Mouse (Mus musculus) limb, embryonic 11.5 days (tissue): ENCODE data around the gene Txlna. TPM values are rescaled to one million over a fixed set of nuclear protein-coding genes. Genes with fewer than 3 reads are reported as not detected.

Experiments used
- ATAC-seq: fragments of 200-750 bp; cut with Nextera tagmentation; 2 replicates; pipeline ENCODE4 v1.8.0; 2017; ENCODE audit warnings: low read depth; ENCODE audit not compliant: insufficient number of reproducible peaks, low FRiP score, low TSS enrichment
- DNase-seq: peaks from one replicate; pipeline ENCODE4 v3.0.0-alpha.2; 2015; ENCODE audit warnings: low spot score
- H3K27ac ChIP-seq: fragments of 300-500 bp; sonication (generic); replicated peaks from 2 replicates; pipeline ENCODE4 v1.5.1; 2014; ENCODE audit warnings: low read depth, mild to moderate bottlenecking, low read length
- H3K27me3 ChIP-seq: fragments of 300-500 bp; sonication (generic); 2 replicates; pipeline ENCODE4 v1.6.1; 2014; ENCODE audit warnings: mild to moderate bottlenecking, low read length, mixed read lengths; ENCODE audit not compliant: control insufficient read depth, insufficient read depth
- H3K36me3 ChIP-seq: fragments of 300-500 bp; sonication (generic); 2 replicates; pipeline ENCODE4 v1.6.1; 2014; ENCODE audit warnings: mild to moderate bottlenecking, low read length, moderate library complexity, mixed read lengths; ENCODE audit not compliant: control insufficient read depth, insufficient read depth
- H3K4me1 ChIP-seq: fragments of 300-500 bp; sonication (generic); 2 replicates; pipeline ENCODE4 v1.6.1; 2014; ENCODE audit warnings: low read length, mixed read lengths; ENCODE audit not compliant: control insufficient read depth, insufficient read depth
- H3K4me2 ChIP-seq: fragments of 300-500 bp; sonication (generic); 2 replicates; pipeline ENCODE4 v1.6.1; 2014; ENCODE audit warnings: low read depth, mild to moderate bottlenecking, moderate library complexity; ENCODE audit not compliant: severe bottlenecking
- H3K4me3 ChIP-seq: fragments of 300-500 bp; sonication (generic); 2 replicates; pipeline ENCODE4 v1.5.1; 2014; ENCODE audit warnings: low read depth, low read length
- H3K9ac ChIP-seq: fragments of 300-500 bp; sonication (generic); 2 replicates; pipeline ENCODE4 v1.6.1; 2014; ENCODE audit warnings: mild to moderate bottlenecking, low read length
- H3K9me3 ChIP-seq: fragments of 300-500 bp; sonication (generic); 2 replicates; pipeline ENCODE4 v1.6.1; 2016; ENCODE audit warnings: low read length; ENCODE audit not compliant: control insufficient read depth
- WGBS: fragments of 180-500 bp; shearing (Covaris S2); extraction: QIAGEN DNeasy Blood & Tissue Kit; methylation state at CpG from one replicate; pipeline ENCODE4 v1.1.7; 2014; 5-methylcytosine and 5-hydroxymethylcytosine counted together
- microRNA-seq: library from miRNA; unstranded; fragments of <30 nt; microRNA quantifications from one replicate; pipeline ENCODE4, GENCODE M21; 2016
- polyA plus RNA-seq: library from polyadenylated mRNA; unstranded; fragments of >200 nt; fragmentation: Nextera tagmentation; extraction: Ambion mirVana; gene quantifications from 2 replicates; pipeline ENCODE4 v1.2.1, GENCODE M21; 2014

The Txlna gene
- polyA plus RNA-seq, 1 experiment from 2014 or later, result 111 TPM

- H3K9ac ChIP-seq, result no peak within 1 kb of the TSS; the same call in 1 of the 2 replicates
- no peak within 1 kb of the TSS for H3K4me2 ChIP-seq
- H3K4me3 ChIP-seq, result no peak within 1 kb of the TSS
- peaks cover 11% of the 10 kb centered on the region; the same call in 1 of the 2 replicates for H3K4me1 ChIP-seq
- no peaks in the 10 kb centered on the region for H3K9me3 ChIP-seq
- ATAC-seq (no peak), DNase-seq (no peak)
- 90% methylated on average over 5 of the region's 5 CpGs for WGBS
- no peaks in the 10 kb centered on the region for H3K36me3 ChIP-seq
- no peak within 1 kb of the TSS for H3K27ac ChIP-seq
- H3K27me3 ChIP-seq, result no peaks in the 10 kb centered on the region
Measured at GRCm38 (mm10) chr4:129578466-129578865, 62.4 kb downstream of the Txlna start, which contains the start of gene Fam167b. Fam167b (minus strand) TSS chr4:129578549.

- no peak for DNase-seq
- Histone ChIP-seq H3K9ac (no peak overlapping the region), H3K9me3 (no peaks in the 10 kb centered on the region), H3K27ac (no peak overlapping the region), H3K4me1 (peaks cover 11% of the 10 kb centered on the region; the same call in 1 of the 2 replicates), H3K4me3 (no peak overlapping the region), H3K4me2 (no peak overlapping the region), H3K27me3 (no peaks in the 10 kb centered on the region), H3K36me3 (no peaks in the 10 kb centered on the region)
- ATAC-seq, result no peak
- WGBS, result 86% methylated on average over 7 of the region's 7 CpGs
Measured at GRCm38 (mm10) chr4:129577688-129578087, 63.2 kb downstream of the Txlna start.

- no peak overlapping the region for H3K27ac ChIP-seq
- no peak for ATAC-seq
- H3K9me3 ChIP-seq, result no peaks in the 10 kb centered on the region
- no peaks in the 10 kb centered on the region for H3K36me3 ChIP-seq
- peak; percentile 76 for DNase-seq
- H3K9ac ChIP-seq, result peak overlapping the region; percentile 30
- no peak overlapping the region for H3K4me3 ChIP-seq
- H3K27me3 ChIP-seq, result no peaks in the 10 kb centered on the region
- H3K4me1 ChIP-seq, result peaks cover 11% of the 10 kb centered on the region; the same call in 1 of the 2 replicates
- no peak overlapping the region for H3K4me2 ChIP-seq
- WGBS, result 40% methylated on average over 21 of the region's 21 CpGs
Measured at GRCm38 (mm10) chr4:129576863-129577491, 63.9 kb downstream of the Txlna start.

Small RNAs within 50 kb of the gene (microRNA-seq; reads per million reads assigned to microRNA genes)
- not detected for gene Mir7016

Other genes with a start within 250 kb of the Txlna start
- gene Zbtb8b, start 200.2 kb downstream of the Txlna start, polyA plus RNA-seq, result 0.85 and 1.8 TPM in 2 replicates
- 23.8 and 25.9 TPM in 2 replicates for gene Bsdc1, start 179.5 kb downstream of the Txlna start, polyA plus RNA-seq
- gene Tssk3, start 150.0 kb downstream of the Txlna start, polyA plus RNA-seq, result not detected in 2 replicates
- gene Fam229a, start 149.9 kb downstream of the Txlna start, polyA plus RNA-seq, result not detected in 2 replicates
- 1,590 and 1,591 TPM in 2 replicates for gene Marcksl1, start 127.5 kb downstream of the Txlna start, polyA plus RNA-seq
- gene Hdac1, start 98.4 kb downstream of the Txlna start, polyA plus RNA-seq, result 299 and 309 TPM in 2 replicates
- 10.7 and 12.1 TPM in 2 replicates for gene Lck, start 67.4 kb downstream of the Txlna start, polyA plus RNA-seq
- 3.5 and 4.3 TPM in 2 replicates for gene Fam167b, start 62.5 kb downstream of the Txlna start, polyA plus RNA-seq
- gene Eif3i, start 40.4 kb downstream of the Txlna start, polyA plus RNA-seq, result 296 and 317 TPM in 2 replicates
- 202 and 207 TPM in 2 replicates for gene Tmem234, start 40.4 kb downstream of the Txlna start, polyA plus RNA-seq
- 1.8 and 2.8 TPM in 2 replicates for gene Dcdc2b, start 26.8 kb downstream of the Txlna start, polyA plus RNA-seq
- gene Iqcc, start 22.0 kb downstream of the Txlna start, polyA plus RNA-seq, result 26.4 and 35.0 TPM in 2 replicates
- gene Ccdc28b, start 17.1 kb downstream of the Txlna start, polyA plus RNA-seq, result 40.3 and 48.8 TPM in 2 replicates
- gene Kpna6, start 31.7 kb upstream of the Txlna start, polyA plus RNA-seq, result 13.1 and 13.4 TPM in 2 replicates
- 35.5 and 47.3 TPM in 2 replicates for gene Tmem39b, start 55.8 kb upstream of the Txlna start, polyA plus RNA-seq
- 162 and 189 TPM in 2 replicates for gene Khdrbs1, start 101.2 kb upstream of the Txlna start, polyA plus RNA-seq
- gene Ptp4a2, start 170.2 kb upstream of the Txlna start, polyA plus RNA-seq, result 315 and 335 TPM in 2 replicates